Comparison of ENCODE assay signal across 27 mouse cellular contexts in genomic region chr10:107319648-107320047, GRCm38 (mm10). TPM values are rescaled to one million over a fixed set of nuclear protein-coding genes. Genes with fewer than 3 reads are reported as not detected.
A peak's percentile ranks its signal among the peaks of the same experiment; 100 is the strongest.
DNase-seq lines count a peak whose midpoint lies in the region; ATAC-seq and TF ChIP-seq lines count a peak whose summit lies in the region.
"Had no signal": no experiment of that assay in that cellular context is flagged by ENCODE, and none has a peak within 500 bp of the region (broad histone marks: within the 10 kb centered on the region; RNA-seq: fewer than 3 reads in every experiment).

No protein-coding gene starts in this region.

- POLR2A ChIA-PET in Patski (lab: Charles Lee) = no interaction called here

- no peak overlapping the region for H3K9ac ChIP-seq in neural tube, embryonic 14.5 days (replicated peaks; ENCODE audit: low read depth, low read length)
- no peak overlapping the region for H3K9ac ChIP-seq in neural tube, embryonic 15.5 days (replicated peaks)
- H3K9ac ChIP-seq: embryonic facial prominence, embryonic 13.5 days; embryonic facial prominence, embryonic 15.5 days; forebrain, embryonic 12.5 days had no signal

- no peak overlapping the region for H3K27ac ChIP-seq in neural tube, embryonic 14.5 days (ENCODE audit: low read depth, low read length)
- H3K27ac ChIP-seq in neural tube, embryonic 15.5 days (replicated peaks) = no peak overlapping the region
- H3K27ac ChIP-seq: embryonic facial prominence, embryonic 13.5 days; embryonic facial prominence, embryonic 15.5 days; forebrain, embryonic 10.5 days; forebrain, embryonic 12.5 days had no signal

- no peaks in the 10 kb centered on the region for H3K4me1 ChIP-seq in neural tube, embryonic 14.5 days (ENCODE audit: control insufficient read depth, insufficient read depth, low read length)
- H3K4me1 ChIP-seq in neural tube, embryonic 15.5 days = peaks cover 7% of the 10 kb centered on the region; the same call in 1 of the 2 replicates
- H3K4me1 ChIP-seq: embryonic facial prominence, embryonic 13.5 days; embryonic facial prominence, embryonic 15.5 days; forebrain, embryonic 10.5 days; forebrain, embryonic 12.5 days had no signal

- in situ Hi-C loops in Patski (cut with MboI; ENCODE audit: low pct_unique_long_range_greater_than_20kb) = no loop called here

- H3K27me3 ChIP-seq in neural tube, embryonic 14.5 days (ENCODE audit: control insufficient read depth, insufficient read depth, low read length) = no peaks in the 10 kb centered on the region
- no peaks in the 10 kb centered on the region for H3K27me3 ChIP-seq in neural tube, embryonic 15.5 days (replicated peaks)
- no peaks in the 10 kb centered on the region for H3K27me3 ChIP-seq in Patski
- H3K27me3 ChIP-seq: embryonic facial prominence, embryonic 13.5 days; embryonic facial prominence, embryonic 15.5 days; forebrain, embryonic 12.5 days had no signal

- no peaks in the 10 kb centered on the region for H3K9me3 ChIP-seq in neural tube, embryonic 14.5 days (ENCODE audit: control insufficient read depth, low read length)
- H3K9me3 ChIP-seq in neural tube, embryonic 15.5 days (replicated peaks) = no peaks in the 10 kb centered on the region
- H3K9me3 ChIP-seq: embryonic facial prominence, embryonic 13.5 days; embryonic facial prominence, embryonic 15.5 days; forebrain, embryonic 10.5 days; forebrain, embryonic 12.5 days had no signal

- no peak for TF ChIP-seq CTCF in Patski (IDR thresholded peaks at IDR 0.05)

- no peaks in the 10 kb centered on the region for H3K36me3 ChIP-seq in neural tube, embryonic 14.5 days (ENCODE audit: control insufficient read depth, insufficient read depth, low read length)
- no peaks in the 10 kb centered on the region for H3K36me3 ChIP-seq in neural tube, embryonic 15.5 days
- H3K36me3 ChIP-seq: embryonic facial prominence, embryonic 13.5 days; embryonic facial prominence, embryonic 15.5 days; forebrain, embryonic 10.5 days; forebrain, embryonic 12.5 days had no signal

- no peak for DNase-seq in frontal cortex, adult 2 months (ENCODE audit: extremely low spot score in 1 of 2, low spot score in 1 of 2)
- DNase-seq in Patski (ENCODE audit: low read depth, low spot score) = no peak
- DNase-seq in mesoderm, embryonic 11.5 days (ENCODE audit: low read depth, low spot score) = peak; percentile 3
- DNase-seq in heart, postnatal 10 days = no peak
- DNase-seq: adrenal gland, adult 2 months; adrenal gland, postnatal 10 days; adrenal gland, postnatal 25 days; B cell, adult 2 months; cerebellum, adult 11-12 months; cerebellum, adult 2 months; cerebellum, adult 9-10 months; cerebellum, postnatal 10 days; cerebellum, postnatal 36 days; embryo, embryonic 11 days had no signal

- no peak overlapping the region for H3K4me2 ChIP-seq in neural tube, embryonic 14.5 days (ENCODE audit: low read depth, low read length)
- H3K4me2 ChIP-seq in neural tube, embryonic 15.5 days = no peak overlapping the region
- H3K4me2 ChIP-seq: embryonic facial prominence, embryonic 13.5 days; embryonic facial prominence, embryonic 15.5 days; forebrain, embryonic 12.5 days had no signal

- CTCF ChIA-PET in Patski (lab: Charles Lee) = interaction anchor here (2.4 kb wide), 1 partner anchor 14 kb away, joined by 6 read pairs; no protein-coding TSS in a partner anchor

- no peak overlapping the region for H3K4me3 ChIP-seq in neural tube, embryonic 14.5 days (ENCODE audit: low read depth, low read length)
- H3K4me3 ChIP-seq in neural tube, embryonic 15.5 days (replicated peaks) = no peak overlapping the region
- H3K4me3 ChIP-seq: embryonic facial prominence, embryonic 13.5 days; embryonic facial prominence, embryonic 15.5 days; erythroblast, embryonic 14.5 days; forebrain, embryonic 10.5 days; forebrain, embryonic 12.5 days had no signal

- peak; percentile 70 for ATAC-seq in frontal cortex, adult (ENCODE audit: low TSS enrichment)
- ATAC-seq in neural tube, embryonic 14.5 days (ENCODE audit: low read depth) = peak; percentile 44; the same call in 1 of the 2 replicates
- ATAC-seq in neural tube, embryonic 15.5 days (ENCODE audit: low FRiP score) = no peak
- ATAC-seq in Patski = peak; percentile 54
- ATAC-seq in monocyte, adult 5-6 weeks (replicated peaks; ENCODE audit: insufficient number of reproducible peaks, low FRiP score, low TSS enrichment, poor library complexity, severe bottlenecking) = no peak
- ATAC-seq: forebrain, embryonic 14.5 days; forebrain, embryonic 16.5 days had no signal

- 55% methylated on average over 2 of the region's 2 CpGs for WGBS in neural tube, embryonic 14.5 days
- WGBS in neural tube, embryonic 15.5 days = 45% methylated on average over 2 of the region's 2 CpGs

- intact Hi-C loops in heart, postnatal 10 days (cut with DNase I) = no loop called here

RNA-seq across cellular contexts. Expression of gene Lin7a, which starts 48.2 kb away (rescaled TPM):
- polyA plus RNA-seq in frontal cortex, adult 2 months (2012; rRNA removed) = 21.3 and 23.9 TPM in 2 replicates
- polyA plus RNA-seq in neural tube, embryonic 14.5 days (2014; fragmentation: Nextera tagmentation; extraction: Ambion mirVana) = 46.0 and 52.4 TPM in 2 replicates
- polyA plus RNA-seq in neural tube, embryonic 15.5 days (2015; fragmentation: Nextera tagmentation; extraction: Ambion mirVana) = 34.5 and 40.3 TPM in 2 replicates
- polyA plus RNA-seq in Patski (2021) = 0.54 TPM
- 1 to 10 TPM; 1.6 to 2.5 TPM for total RNA-seq in heart, postnatal 10 days (2021)
- not detected in 3 replicates for total RNA-seq in monocyte, adult 5-6 weeks (2017)
- total RNA-seq: common myeloid progenitor, adult 5-6 weeks; MEL had no signal
- polyA plus RNA-seq: erythroblast, embryonic 14.5 days had no signal

Comparison
In these comparisons a context has a peak if more than half of its experiments do, and no peak if none do; other contexts are left out.
1. ATAC-seq: peak in frontal cortex, adult (single experiment), neural tube, embryonic 14.5 days (single experiment) and Patski (single experiment); none in neural tube, embryonic 15.5 days (single experiment) and monocyte, adult 5-6 weeks (single experiment).
2. RNA of gene Lin7a, which starts 48.2 kb away (polyA plus RNA-seq): 46.0 to 52.4 TPM in neural tube, embryonic 14.5 days, 34.5 to 40.3 TPM in neural tube, embryonic 15.5 days and 21.3 to 23.9 TPM in frontal cortex, adult 2 months; 0.54 TPM in Patski (single experiment); every median in the first group is over 10 times any median in the second.